Mouse (Mus musculus) liver, embryonic 16.5 days (tissue): ENCODE data around the gene Plekhg4. TPM values are rescaled to one million over a fixed set of nuclear protein-coding genes. Genes with fewer than 3 reads are reported as not detected.

Experiments used
- ATAC-seq: fragments of 200-750 bp; cut with Nextera tagmentation; 2 replicates; pipeline ENCODE4 v1.8.0; 2017; ENCODE audit warnings: low read depth, mild to moderate bottlenecking, moderate number of reproducible peaks, moderate library complexity
- H3K27ac ChIP-seq: fragments of 300-500 bp; sonication (generic); 2 replicates; pipeline ENCODE4 v1.5.1; 2014; ENCODE audit warnings: mild to moderate bottlenecking, low read length
- H3K27me3 ChIP-seq: fragments of 300-500 bp; sonication (generic); 2 replicates; pipeline ENCODE4 v1.6.1; 2014; ENCODE audit warnings: low read depth, low read length, mixed read lengths; ENCODE audit not compliant: control insufficient read depth, insufficient read depth
- H3K36me3 ChIP-seq: fragments of 300-500 bp; sonication (generic); 2 replicates; pipeline ENCODE4 v1.6.1; 2014; ENCODE audit warnings: mild to moderate bottlenecking; ENCODE audit not compliant: control insufficient read depth, insufficient read depth
- H3K4me1 ChIP-seq: fragments of 300-500 bp; sonication (generic); 2 replicates; pipeline ENCODE4 v1.6.1; 2014; ENCODE audit warnings: low read depth, low read length, mixed read lengths; ENCODE audit not compliant: control insufficient read depth
- H3K4me2 ChIP-seq: fragments of 300-500 bp; sonication (generic); 2 replicates; pipeline ENCODE4 v1.6.1; 2014; ENCODE audit warnings: low read depth, low read length, mixed read lengths
- H3K4me3 ChIP-seq: fragments of 300-500 bp; sonication (generic); 2 replicates; pipeline ENCODE4 v1.5.1; 2014; ENCODE audit warnings: low read depth, mild to moderate bottlenecking, low read length
- H3K9ac ChIP-seq: fragments of 300-500 bp; sonication (generic); 2 replicates; pipeline ENCODE4 v1.6.1; 2014; ENCODE audit warnings: low read depth, low read length
- H3K9me3 ChIP-seq: fragments of 300-500 bp; sonication (generic); replicated peaks from 2 replicates; pipeline ENCODE4 v1.6.1; 2016; ENCODE audit warnings: low read length; ENCODE audit not compliant: control insufficient read depth
- WGBS: fragments of 180-500 bp; shearing (Covaris S2); extraction: QIAGEN DNeasy Blood & Tissue Kit; methylation state at CpG from one replicate; pipeline ENCODE4 v1.1.7; 2014; ENCODE audit not compliant: insufficient replicate concordance; 5-methylcytosine and 5-hydroxymethylcytosine counted together
- polyA plus RNA-seq: library from polyadenylated mRNA; unstranded; fragments of >200 nt; fragmentation: Nextera tagmentation; extraction: Ambion mirVana; gene quantifications from 2 replicates; pipeline ENCODE4 v1.2.1, GENCODE M21; 2015

The Plekhg4 gene
- polyA plus RNA-seq, 1 experiment from 2014 or later, result not detected

GRCm38 (mm10) chr8:105347428-105348221 lies 25.4 kb upstream of the Plekhg4 start, which contains the start of gene Fhod1:
Fhod1 (minus strand) TSS chr8:105347953.
- peak; percentile 93 for ATAC-seq
- no peaks in the 10 kb centered on the region for H3K9me3 ChIP-seq
- H3K9ac ChIP-seq, result peak within 1 kb of the TSS; percentile 74
- H3K4me2 ChIP-seq, result peak within 1 kb of the TSS; percentile 97
- peak within 1 kb of the TSS; percentile 70 for H3K4me3 ChIP-seq
- H3K36me3 ChIP-seq, result no peaks in the 10 kb centered on the region
- WGBS, result under 1% methylated on average over 53 of the region's 53 CpGs
- peaks cover 56% of the 10 kb centered on the region for H3K27me3 ChIP-seq
- H3K27ac ChIP-seq, result peak within 1 kb of the TSS; percentile 65
- H3K4me1 ChIP-seq, result peaks cover 27% of the 10 kb centered on the region

GRCm38 (mm10) chr8:105348450-105349095 lies 24.5 kb upstream of the Plekhg4 start, which contains the start of gene Slc9a5:
Slc9a5 (plus strand) TSS chr8:105348843.
- Histone ChIP-seq H3K9ac (peak within 1 kb of the TSS; percentile 74), H3K27ac (peak within 1 kb of the TSS; percentile 65), H3K36me3 (no peaks in the 10 kb centered on the region), H3K4me1 (peaks cover 27% of the 10 kb centered on the region), H3K27me3 (peaks cover 56% of the 10 kb centered on the region), H3K9me3 (no peaks in the 10 kb centered on the region), H3K4me3 (peak within 1 kb of the TSS; percentile 70), H3K4me2 (peak within 1 kb of the TSS; percentile 97)
- WGBS, result under 1% methylated on average over 33 of the region's 34 CpGs
- no peak for ATAC-seq

- Histone ChIP-seq H3K4me2 (peak overlapping the region; percentile 97), H3K4me1 (peaks cover 27% of the 10 kb centered on the region), H3K27me3 (peaks cover 56% of the 10 kb centered on the region), H3K9ac (0 out of 2 replicates have a peak overlapping the region, but pooled peaks have one; percentile 17), H3K9me3 (no peaks in the 10 kb centered on the region), H3K36me3 (no peaks in the 10 kb centered on the region), H3K27ac (no peak overlapping the region), H3K4me3 (peak overlapping the region; percentile 70)
- WGBS, result 1% methylated on average over 31 of the region's 48 CpGs
- no peak for ATAC-seq
Observed at GRCm38 (mm10) chr8:105349096-105349771, 23.8 kb upstream of the Plekhg4 start.

GRCm38 (mm10) chr8:105350186-105350585 lies 22.9 kb upstream of the Plekhg4 start:
- no peak for ATAC-seq
- H3K9ac ChIP-seq, result no peak overlapping the region
- no peaks in the 10 kb centered on the region for H3K9me3 ChIP-seq
- no peak overlapping the region for H3K4me3 ChIP-seq
- 50% methylated on average over 7 of the region's 7 CpGs for WGBS
- peaks cover 24% of the 10 kb centered on the region for H3K4me1 ChIP-seq
- H3K27me3 ChIP-seq, result peaks cover 56% of the 10 kb centered on the region
- H3K4me2 ChIP-seq, result no peak overlapping the region
- H3K27ac ChIP-seq, result no peak overlapping the region
- H3K36me3 ChIP-seq, result no peaks in the 10 kb centered on the region

GRCm38 (mm10) chr8:105353583-105354135 lies 19.4 kb upstream of the Plekhg4 start:
- no peak overlapping the region for H3K4me3 ChIP-seq
- no peak for ATAC-seq
- H3K9ac ChIP-seq, result no peak overlapping the region
- peaks cover 28% of the 10 kb centered on the region for H3K27me3 ChIP-seq
- H3K9me3 ChIP-seq, result no peaks in the 10 kb centered on the region
- H3K27ac ChIP-seq, result no peak overlapping the region
- no peak overlapping the region for H3K4me2 ChIP-seq
- WGBS, result 66% methylated on average over 8 of the region's 8 CpGs
- H3K36me3 ChIP-seq, result no peaks in the 10 kb centered on the region
- H3K4me1 ChIP-seq, result peaks cover under 1% of the 10 kb centered on the region

GRCm38 (mm10) chr8:105354549-105354948 lies 18.5 kb upstream of the Plekhg4 start:
- H3K36me3 ChIP-seq, result no peaks in the 10 kb centered on the region
- H3K4me1 ChIP-seq, result no peaks in the 10 kb centered on the region
- H3K27ac ChIP-seq, result no peak overlapping the region
- no peak overlapping the region for H3K4me2 ChIP-seq
- no peak overlapping the region for H3K4me3 ChIP-seq
- H3K9ac ChIP-seq, result no peak overlapping the region
- H3K27me3 ChIP-seq, result peaks cover 19% of the 10 kb centered on the region
- H3K9me3 ChIP-seq, result no peaks in the 10 kb centered on the region
- ATAC-seq, result no peak
- 76% methylated on average over 4 of the region's 4 CpGs for WGBS

- WGBS, result 53% methylated on average over 26 of the region's 26 CpGs
- Histone ChIP-seq H3K4me1 (no peaks in the 10 kb centered on the region), H3K4me2 (no peak overlapping the region), H3K9me3 (no peaks in the 10 kb centered on the region), H3K27me3 (peaks cover 10% of the 10 kb centered on the region), H3K27ac (no peak overlapping the region), H3K4me3 (no peak overlapping the region), H3K9ac (no peak overlapping the region), H3K36me3 (no peaks in the 10 kb centered on the region)
- no peak for ATAC-seq
Observed at GRCm38 (mm10) chr8:105355179-105356024, 17.7 kb upstream of the Plekhg4 start.

- Histone ChIP-seq H3K4me2 (no peak overlapping the region), H3K4me3 (no peak overlapping the region), H3K27me3 (no peaks in the 10 kb centered on the region; the same call in 1 of the 2 replicates), H3K9ac (no peak overlapping the region), H3K9me3 (no peaks in the 10 kb centered on the region), H3K36me3 (no peaks in the 10 kb centered on the region), H3K4me1 (no peaks in the 10 kb centered on the region), H3K27ac (no peak overlapping the region)
- 78% methylated on average over 14 of the region's 14 CpGs for WGBS
- ATAC-seq, result no peak
Observed at GRCm38 (mm10) chr8:105356681-105357080, 16.4 kb upstream of the Plekhg4 start.
